Mouse (Mus musculus) liver, postnatal 0 days (tissue): ENCODE results near the gene B4galt2.

Source experiments
- CTCF ChIP-seq: sonication (generic); IDR thresholded peaks from 2 replicates; pipeline ENCODE4 v1.5.1; 2016; ENCODE audit warnings: antibody characterized with exemption, low read depth
- EP300 ChIP-seq: IDR thresholded peaks from 2 replicates; pipeline ENCODE4 v1.6.1; 2016; ENCODE audit warnings: antibody characterized with exemption, low read depth, mild to moderate bottlenecking

DNA sequence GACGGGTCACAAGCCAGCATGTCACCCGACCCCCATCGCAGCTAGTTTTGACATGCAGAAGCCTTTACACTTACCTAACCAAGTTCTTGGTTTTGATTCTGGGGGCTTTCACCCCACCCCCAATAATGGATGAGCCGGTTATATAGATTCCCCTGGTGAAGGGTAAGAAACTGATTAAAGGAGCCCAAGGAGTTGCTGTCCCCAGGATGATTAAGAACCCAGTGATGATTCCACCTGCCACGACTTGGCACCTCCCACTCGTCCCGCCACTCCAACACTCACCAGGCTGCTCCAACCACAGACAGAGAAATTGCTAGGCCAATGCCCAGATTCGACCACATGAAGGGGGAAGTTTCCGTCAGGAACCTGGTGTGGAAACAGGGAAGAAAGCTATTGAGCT, 2.7 kb upstream of the B4galt2 start:
- TF ChIP-seq CTCF (no peak), EP300 (no peak)
